Mouse (Mus musculus): Measurements from ENCODE around the gene Susd2.

GRCm38 (mm10) chr10:75649406-75649995 lies 5.7 kb upstream of the Susd2 start:
- no peak for TF ChIP-seq EP300 (IDR thresholded peaks at IDR 0.05; ENCODE audit: low read depth)
- no peak for TF ChIP-seq CTCF (IDR thresholded peaks at IDR 0.05; ENCODE audit: low read depth)

Measured in liver, embryonic 14.5 days (tissue).